Mouse (Mus musculus) spleen, postnatal 14 days (tissue): ENCODE results near the gene Rgs14.

Source experiments
- DNase-seq, 2 experiments: peaks; one replicate each; pipeline ENCODE4 v3.0.0; 2021 to 2022; ENCODE audit warnings: low spot score in 2 of 2

Gene Rgs14

DNA sequence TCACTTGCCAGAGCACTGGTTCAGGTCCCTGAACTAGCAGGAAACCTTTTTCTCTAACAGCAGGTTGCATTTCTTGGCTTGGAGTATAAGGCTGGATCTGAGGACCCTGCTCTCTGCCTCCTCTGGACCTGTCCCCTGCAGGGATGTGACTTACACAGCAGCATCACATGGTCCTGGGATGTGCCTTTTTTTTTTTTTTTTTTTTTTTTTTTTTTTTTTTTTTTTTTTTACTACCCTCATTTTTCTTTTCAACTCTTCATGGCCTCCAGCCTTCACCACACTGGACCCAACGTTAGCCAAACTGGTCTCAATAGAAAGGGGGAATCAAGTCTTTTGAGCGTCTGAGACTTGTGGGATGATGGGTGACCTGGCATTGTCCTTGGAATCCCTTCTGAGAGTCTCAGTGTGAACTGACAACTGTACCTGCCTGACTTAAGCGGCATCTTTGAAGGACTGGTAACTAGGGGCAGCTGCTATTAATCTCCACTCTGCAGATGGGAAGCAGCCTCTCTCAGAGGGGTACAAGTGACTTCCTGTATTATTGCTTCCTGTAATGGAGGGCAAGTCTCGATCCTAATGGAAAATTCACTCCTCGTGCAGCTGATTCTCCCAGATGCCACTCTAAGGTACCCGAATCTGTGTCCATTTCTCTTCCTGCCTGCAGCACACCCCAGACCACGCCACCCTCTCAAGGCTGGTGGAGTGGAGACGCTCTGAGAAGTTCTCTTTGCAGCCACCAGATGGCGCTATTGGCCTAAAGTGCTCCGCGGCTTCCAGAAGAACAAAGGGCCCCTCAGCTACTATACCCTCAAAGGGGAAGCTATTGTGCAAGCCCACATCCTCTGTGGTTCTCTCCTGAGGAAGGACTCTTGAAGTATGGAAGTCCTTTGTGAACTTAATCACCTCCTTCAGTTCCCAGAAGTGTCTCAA lies 35.6 kb downstream of the Rgs14 start:
- DNase-seq, result peak; percentile 56 to 78

DNA sequence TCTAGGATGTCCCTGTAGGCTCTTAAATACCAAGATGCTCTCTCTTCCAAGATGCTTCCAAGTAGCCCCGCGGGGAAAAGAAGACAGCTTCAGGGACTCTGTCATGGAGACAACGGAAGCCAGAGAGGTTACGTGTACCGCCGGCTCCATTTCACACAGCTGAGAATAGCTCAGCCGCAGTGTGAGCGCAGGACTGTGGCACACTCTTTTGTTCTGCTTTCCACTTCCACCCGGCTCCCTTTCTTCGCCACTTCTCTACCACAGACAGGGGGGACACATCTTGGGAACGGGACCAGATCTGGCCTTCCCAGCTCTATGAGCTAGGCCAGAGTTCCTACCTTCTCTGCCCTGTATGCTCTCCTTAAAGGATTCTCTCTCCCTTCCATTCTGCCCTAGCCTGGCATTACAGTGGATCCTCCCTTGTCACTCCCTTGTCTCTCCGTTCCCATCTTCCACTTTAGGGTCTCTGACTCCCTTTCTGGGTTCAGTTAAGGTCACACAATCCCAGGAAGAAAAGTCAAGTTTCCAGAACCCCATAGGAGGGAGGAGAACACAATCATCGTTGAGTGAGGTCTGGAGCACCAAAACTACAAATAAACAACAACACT lies 36.4 kb downstream of the Rgs14 start:
- DNase-seq, result no peak

DNA sequence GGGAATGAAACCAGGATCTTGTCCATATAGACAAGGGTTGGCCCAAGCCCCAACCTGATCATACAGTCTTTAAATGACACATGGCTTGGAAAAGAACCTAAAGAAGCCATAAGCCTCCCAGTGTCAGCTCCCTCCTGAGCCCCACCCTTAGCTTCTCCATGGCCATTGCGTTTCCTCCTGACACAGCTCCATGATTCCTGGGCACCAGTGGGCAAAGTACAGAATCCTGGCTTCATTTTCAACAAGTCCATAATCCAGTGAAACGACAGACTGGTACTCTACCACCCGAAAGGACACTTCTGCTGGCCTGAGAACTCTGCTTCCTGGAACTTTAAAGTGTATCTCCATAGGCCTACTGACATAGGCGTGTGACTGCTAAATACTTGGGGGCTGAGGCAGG lies 37.8 kb downstream of the Rgs14 start:
- no peak for DNase-seq

DNA sequence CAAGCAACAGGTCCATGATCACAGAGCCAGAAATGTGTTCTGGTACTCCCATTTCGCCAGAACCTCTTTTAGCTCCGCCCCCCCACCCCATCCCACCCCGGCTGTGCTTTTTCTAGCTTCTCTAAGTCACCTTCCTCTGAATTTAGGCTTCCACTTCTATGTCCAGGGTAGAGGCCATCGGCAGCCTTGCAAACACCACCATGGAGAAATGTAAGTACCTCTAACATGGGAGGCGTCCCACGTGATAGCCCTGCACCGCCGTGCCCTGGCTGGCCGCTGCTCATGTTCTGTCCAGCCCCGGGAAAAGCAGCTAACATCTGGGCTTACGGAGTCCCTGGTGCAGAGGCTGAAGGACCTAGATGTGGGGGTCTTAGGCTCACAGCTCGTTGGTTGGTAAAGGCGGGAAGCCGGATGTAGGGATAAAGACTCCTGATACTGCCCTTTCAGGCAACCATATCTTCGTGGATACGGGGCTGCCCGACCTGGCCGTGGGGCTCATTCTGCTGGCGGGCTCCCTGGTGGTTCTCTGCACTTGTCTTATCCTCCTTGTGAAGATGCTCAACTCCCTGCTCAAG lies 39.1 kb downstream of the Rgs14 start:
- DNase-seq, result no peak

DNA sequence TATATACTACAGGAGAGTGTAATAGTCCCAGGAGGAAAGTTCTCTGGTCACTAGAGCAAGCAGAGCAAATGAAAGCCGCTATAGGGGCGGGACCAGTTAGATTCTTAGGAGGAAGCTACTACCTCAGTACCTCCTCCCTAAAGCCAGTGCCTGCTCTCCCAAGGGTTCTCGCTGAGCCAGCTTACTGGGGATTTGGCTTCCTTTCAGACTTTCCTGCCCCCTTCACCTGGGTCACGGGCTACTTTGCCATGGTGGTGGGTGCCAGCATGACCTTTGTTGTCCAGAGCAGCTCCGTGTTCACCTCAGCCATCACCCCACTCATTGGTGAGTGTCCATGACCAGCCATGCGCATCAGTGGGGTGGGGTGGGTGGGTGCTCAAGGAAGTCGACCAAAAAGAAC lies 42.3 kb downstream of the Rgs14 start:
- no peak for DNase-seq

DNA sequence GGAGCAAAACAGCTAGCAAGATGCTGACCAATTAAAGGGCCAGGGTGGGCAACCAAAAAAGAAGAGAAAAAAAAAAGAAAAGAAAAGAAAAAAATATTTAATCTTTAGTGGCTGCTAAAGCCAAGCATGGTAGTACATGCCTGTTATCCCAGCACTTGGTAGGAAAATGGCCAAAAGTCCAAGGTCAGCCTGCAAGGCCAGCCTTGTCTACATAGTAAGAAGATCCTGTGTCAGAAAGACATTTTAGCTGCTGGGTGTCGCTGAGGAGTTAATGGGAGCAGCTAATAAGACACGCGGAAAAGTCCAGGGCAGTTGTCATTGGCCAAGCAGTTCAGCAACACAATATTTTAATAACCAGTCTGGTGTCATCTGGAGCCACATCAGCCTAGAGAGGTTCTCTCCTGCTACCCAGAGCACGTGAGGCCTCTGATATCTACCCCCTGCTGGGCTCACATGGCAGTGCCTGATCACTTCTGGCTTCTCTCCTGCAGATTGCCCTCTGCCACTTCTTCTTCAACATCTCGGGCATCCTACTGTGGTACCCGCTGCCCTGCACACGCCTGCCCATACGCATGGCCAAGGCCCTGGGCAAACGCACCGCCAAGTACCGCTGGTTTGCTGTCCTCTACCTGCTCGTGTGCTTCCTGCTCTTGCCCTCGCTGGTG lies 43.2 kb downstream of the Rgs14 start:
- DNase-seq, result no peak

DNA sequence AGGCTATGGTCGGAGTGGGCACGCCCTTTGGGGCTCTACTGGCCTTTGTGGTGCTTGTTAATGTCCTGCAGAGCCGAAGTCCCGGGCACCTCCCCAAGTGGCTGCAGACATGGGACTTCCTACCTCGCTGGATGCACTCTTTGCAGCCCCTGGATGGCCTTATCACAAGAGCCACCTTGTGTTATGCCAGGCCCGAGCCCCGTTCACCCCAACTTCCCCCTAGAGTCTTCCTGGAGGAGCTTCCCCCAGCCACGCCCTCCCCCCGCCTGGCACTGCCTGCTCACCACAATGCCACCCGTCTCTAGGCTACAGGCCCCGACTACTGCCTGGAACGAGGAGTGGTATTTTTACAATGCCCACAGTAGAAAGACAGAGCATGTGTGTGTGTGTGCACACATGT lies 43.8 kb downstream of the Rgs14 start:
- DNase-seq, result no peak

DNA sequence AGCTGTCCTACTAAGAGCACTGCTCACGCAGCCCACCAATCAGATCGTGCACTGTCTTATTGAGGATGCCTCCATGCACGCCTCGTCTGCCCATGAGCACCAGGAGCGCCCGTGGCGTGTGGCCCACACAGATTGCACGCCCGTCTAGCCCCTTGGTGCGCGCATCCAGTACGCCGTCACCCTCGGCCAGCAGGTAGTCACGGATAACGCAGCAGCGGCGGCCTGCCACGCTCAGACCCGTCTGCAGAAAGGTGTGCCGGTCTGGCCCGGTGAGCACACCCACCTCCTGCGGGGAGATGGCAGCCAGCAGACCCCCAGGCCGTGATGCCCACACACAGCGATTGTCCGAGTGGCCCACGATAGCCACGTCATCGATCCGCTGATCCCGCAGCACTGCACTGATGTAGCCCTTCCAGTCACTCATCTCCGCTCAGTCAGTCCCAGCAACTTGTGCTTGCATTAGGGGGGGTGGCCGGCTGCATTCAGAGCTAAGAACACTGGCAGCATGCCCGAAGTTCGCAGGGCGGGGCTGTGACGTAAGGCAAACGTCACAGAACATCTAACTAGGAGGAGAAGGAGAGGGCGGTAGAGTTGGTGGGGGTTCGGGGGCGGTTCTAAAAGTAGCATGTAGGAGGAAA lies 45.3 kb downstream of the Rgs14 start, which contains the start of gene Pfn3:
Gene Pfn3 (minus strand): TSS at position 490 of the 638 bp plus-strand sequence.
- DNase-seq, result no peak

DNA sequence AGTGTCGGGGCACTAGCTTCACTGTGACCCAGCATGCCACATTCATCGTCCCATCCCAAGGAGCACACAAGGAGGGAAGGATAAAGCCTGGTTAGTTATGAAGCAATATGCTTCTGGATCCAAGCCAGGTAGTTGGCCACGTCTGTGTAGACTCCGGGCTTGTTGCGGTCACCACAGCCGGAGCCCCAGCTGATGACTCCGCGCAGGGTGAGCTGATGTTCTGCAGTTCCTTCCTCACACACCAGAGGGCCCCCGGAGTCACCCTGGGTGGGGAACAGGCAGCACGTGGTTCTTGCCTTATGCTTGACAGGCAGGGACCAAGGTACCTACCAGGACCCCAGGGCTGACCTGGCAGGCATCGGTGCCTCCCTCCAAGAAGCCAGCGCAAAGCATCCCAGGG lies 48.5 kb downstream of the Rgs14 start:
- peak; percentile 80 to 91 for DNase-seq

DNA sequence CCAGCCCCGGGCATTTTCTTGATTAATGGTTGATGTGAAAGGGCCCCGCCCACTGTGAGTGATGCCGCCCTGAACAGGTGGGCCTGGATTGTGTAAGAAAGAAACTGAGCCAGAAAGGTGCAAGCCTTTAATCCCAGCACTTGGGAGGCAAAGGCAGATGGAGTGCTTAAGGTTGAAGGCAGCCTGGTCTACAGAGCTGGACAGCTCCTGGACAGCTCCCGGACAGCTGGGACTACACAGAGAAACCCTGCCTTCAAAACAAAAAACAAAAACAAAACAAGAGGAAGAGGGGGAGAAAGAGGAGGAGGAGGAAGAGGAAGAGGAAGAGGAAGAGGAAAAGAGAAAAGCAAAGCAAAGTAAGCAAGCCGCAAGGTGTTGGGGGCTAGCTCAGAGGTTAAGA lies 49.6 kb downstream of the Rgs14 start:
- DNase-seq, result no peak

DNA sequence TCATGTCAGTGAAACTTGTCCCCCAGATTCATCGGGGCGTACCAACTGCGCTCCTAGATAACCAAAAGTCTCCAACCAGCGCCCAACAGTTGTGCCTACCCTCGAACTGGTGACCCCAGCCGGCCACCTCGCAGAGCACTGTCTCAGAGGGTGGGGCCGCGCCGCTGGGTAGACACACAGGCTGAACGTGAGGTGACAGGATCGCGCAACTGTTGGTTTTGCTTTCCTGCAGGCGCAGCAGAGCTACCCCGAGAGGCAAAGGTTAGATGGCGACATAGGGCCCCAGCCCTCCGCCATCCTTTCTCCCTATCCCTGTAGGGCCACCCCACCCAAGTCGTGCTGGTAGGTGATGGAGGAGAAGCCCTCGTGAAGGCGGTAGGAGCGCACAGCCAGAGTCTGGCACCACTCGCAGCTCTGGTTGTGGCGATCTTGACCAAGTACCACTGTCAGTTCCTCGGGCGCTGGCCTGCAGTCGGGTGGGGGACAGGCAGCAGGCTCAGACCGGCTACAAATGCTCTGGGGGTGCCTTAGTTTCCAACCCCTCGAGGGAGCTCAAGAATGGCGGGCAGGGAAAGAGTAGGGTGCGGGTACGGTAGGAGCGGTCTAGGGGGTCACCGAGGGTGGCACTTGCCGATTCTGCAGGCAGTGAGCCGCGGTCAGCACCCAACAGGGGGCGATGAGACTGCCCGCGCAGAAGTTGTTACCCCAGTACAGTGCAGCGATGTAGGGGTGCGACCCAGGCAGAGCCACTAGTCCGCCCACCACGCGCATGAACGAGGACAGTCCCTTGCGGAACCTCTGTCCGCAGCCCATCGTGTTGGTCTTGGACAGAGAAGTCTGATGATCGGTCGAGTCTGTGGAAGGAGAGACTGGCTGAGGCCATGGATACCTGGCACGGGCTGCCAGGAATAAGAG lies 50.7 kb downstream of the Rgs14 start:
- no peak for DNase-seq

DNA sequence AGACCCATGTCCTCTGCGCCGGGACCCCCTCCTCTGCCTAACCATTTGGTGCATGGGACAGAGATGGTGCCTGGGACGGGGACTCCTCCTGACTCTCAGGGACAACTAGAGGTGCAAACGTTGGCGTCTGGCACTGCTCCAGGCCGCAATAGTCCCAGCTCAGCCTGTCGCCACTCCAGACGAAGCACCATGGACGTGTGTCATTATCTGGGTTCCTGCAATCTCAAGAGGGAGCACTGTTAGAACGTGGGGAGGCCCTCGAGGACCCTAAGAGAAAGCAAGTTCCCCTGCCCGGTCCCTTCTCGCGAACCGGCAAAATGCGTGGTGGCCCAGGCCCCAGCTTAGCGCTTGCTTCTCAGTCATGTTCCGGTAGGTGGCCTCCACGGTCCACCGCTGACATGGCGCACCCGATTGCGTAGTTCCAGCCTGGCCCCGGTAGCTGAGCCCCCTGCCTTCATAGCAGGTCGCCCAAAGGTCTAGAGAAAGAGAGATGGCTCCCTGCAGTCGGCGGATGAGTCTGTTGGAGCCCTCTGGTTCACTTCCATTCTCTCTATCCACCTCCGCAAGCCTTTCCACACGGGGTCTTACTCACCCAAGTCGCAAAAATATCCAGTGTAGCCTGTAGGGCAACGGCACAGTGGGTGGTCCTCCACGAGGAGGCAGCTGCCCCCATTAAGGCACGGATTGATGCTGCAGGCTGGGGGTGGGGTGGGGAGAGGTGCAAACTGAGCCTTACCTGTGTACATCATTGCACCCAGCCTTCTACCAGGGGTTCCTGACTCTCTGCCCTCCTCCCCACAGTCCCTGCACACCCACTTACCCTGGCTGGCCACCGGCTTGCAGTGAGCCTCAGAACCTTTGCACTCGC lies 51.6 kb downstream of the Rgs14 start:
- peak; percentile 59 to 70 for DNase-seq

DNA sequence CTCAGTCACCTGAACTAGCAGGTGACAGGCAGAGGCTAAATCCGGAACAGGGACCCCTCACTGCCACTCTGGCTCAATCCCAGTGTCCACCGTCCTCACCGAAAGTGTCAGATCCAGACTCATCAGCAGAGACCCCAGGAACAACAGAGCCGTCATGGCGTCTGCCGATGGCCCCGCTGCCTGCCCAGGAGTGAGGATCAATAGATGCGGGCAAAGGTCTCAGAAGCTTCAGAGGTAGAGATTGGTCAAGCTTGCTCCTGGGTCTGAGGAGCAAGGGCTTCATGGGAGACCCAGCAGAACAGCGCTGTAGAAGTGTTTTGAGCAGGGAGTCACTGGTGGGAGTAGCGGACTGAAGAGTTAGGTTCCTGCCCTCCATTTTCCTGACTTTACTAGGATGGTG lies 57.1 kb downstream of the Rgs14 start, which contains the start of gene F12:
Gene F12 (minus strand): TSS at position 181 of the 400 bp plus-strand sequence.
- DNase-seq, result no peak

DNA sequence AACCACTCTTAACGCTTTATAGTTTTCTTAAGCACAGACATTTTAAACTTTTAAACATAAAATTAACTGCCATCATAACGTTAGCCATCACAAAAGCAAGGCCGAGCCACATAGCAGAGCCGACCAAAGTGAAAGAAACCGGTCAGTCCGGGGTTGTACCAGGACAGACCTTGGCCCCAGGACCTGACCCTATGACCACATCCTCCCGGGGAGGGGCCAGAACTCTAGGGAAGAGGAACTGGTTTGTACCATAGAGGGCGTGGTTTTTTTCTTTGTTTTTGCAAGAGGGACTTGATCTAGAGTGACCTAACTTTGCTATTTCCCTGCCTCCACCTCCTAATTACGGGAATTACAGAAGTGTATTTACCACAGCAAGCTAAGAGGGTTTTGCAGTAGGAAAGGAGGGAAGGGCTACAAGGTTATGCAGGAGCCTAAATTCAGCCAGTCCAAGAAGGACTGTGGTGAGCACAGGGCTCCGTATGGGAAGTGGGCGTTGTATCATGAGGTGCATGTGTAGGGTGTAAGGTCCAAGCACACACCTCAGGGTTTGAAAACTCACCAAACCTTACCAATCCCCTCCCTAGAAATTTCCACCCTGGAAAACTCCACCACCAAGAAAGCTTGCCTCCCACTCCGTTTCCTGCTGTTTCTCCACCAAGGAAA lies 59.8 kb downstream of the Rgs14 start:
- DNase-seq, result peak in 1 of 2 experiments; percentile 53

DNA sequence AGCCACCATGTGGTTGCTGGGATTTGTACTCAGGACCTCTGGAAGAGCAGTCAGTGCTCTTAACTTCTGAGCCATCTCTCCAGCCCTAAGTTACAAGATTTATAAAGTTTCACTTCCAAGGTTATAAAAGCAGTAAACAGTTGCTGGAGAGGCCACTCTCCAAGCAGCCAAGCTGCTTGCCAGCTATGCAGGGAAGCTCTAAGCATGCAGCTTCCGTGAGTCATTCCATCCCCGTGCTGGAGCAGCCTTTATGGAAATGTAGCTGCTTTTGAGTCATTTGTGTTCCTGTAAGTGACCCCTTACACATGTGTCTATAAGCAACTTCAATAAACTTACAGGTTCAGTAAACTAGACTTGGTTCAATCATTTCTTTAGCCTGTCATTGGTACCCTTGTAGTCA lies 61.0 kb downstream of the Rgs14 start:
- DNase-seq, result no peak

DNA sequence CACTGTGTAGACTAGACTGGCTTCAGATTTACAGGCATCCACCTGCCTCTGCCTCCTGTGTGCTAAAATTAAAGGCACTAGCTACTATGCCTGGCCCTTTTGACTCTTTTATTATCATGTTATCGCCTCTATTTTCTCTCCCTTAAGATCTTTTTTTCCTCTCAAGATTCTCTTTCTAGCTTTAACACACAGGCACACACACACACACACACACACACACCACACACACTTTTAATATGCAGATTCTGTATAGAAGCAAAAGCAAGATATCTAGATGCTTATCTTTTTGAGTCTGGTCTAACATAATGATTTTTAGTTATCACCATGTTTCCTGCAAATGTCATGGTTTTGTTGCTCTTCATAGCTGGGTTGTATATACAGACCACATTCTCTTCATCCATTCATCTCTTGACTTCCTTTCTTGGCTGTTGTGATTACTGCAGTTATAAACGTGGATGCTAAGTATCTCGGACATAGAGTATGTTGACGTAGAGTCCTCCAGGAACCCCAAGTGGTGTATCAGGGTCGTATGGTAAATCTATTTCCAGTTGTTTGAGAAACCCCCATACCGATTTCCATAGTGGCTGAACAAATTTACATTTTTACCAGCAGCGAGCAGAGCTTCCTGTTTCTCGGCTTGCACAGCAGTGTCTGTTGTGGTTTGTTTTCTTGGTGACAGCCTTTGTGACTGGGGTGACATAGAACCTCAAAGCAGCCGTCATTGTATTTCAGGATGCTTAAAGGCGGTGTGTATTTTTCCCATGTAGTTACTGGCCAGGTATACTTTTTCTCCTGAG lies 62.6 kb downstream of the Rgs14 start:
- no peak for DNase-seq
